Mouse (Mus musculus): ENCODE results near the gene Olig2. TPM values are rescaled to one million over a fixed set of nuclear protein-coding genes. Genes with fewer than 3 reads are reported as not detected.

Gene Olig2
- total and polyA plus RNA-seq, 3 experiments = not detected

- Histone ChIP-seq H3K36me3 (replicated peaks in 1 of 2; ENCODE audit: control insufficient read depth in 1 of 2, insufficient read depth in 1 of 2, low read length in 1 of 2) (no peaks in the 10 kb centered on the region), H3K4me2 (ENCODE audit: insufficient read depth, low read depth, poor library complexity, severe bottlenecking) (no peak overlapping the region), H3K9ac (ENCODE audit: insufficient read depth, low read depth) (no peak overlapping the region), H3K4me3 (replicated peaks in 1 of 3; ENCODE audit: low read depth in 2 of 3, low read length in 2 of 3, poor library complexity in 1 of 3) (no peak overlapping the region), H3K27me3 (replicated peaks) (peaks cover 59% of the 10 kb centered on the region), H3K9me3 (replicated peaks; ENCODE audit: low read length) (peaks cover 19% of the 10 kb centered on the region), H3K4me1 (ENCODE audit: control insufficient read depth in 1 of 2, insufficient read depth in 2 of 2) (no peaks in the 10 kb centered on the region), H3K79me2 (replicated peaks; ENCODE audit: control insufficient read depth, extremely low read depth, insufficient read depth, poor library complexity, severe bottlenecking) (no peaks in the 10 kb centered on the region), H3K27ac (ENCODE audit: insufficient read depth, low read depth) (no peak overlapping the region)
- in situ Hi-C loops (cut with MboI; ENCODE audit: low pct_ligation_motif_present, low pct_unique_long_range_greater_than_20kb, low sequenced_read_pairs) = no loop called here
- TF ChIP-seq KAT2A (IDR thresholded peaks at IDR 0.05; ENCODE audit: insufficient replicate concordance, low read length) (no peak), SMC3 (IDR thresholded peaks at IDR 0.05; ENCODE audit: low read depth, low read length) (no peak), TBP (conservative IDR thresholded peaks at IDR 0.05; ENCODE audit: low read depth, low read length) (no peak), ZMIZ1 (IDR thresholded peaks at IDR 0.05; ENCODE audit: low read depth, low read length) (no peak), NELFE (IDR thresholded peaks at IDR 0.05; ENCODE audit: low read depth, low read length) (no peak), PAX5 (IDR thresholded peaks at IDR 0.05; ENCODE audit: low read length) (no peak)
- dilution Hi-C loops (cut with MboI; ENCODE audit: extremely low pct_ligation_motif_present, extremely low pct_unique_long_range_greater_than_20kb, low sequenced_read_pairs) = no loop called here
- DNase-seq (ENCODE audit: extremely low read depth) = no peak
Measured at GRCm38 (mm10) chr16:91271634-91272033, 46.4 kb downstream of the Olig2 start.

Other genes with a start within 250 kb of the Olig2 start
- gene Synj1, start 214.1 kb upstream of the Olig2 start, total RNA-seq (2012; rRNA removed) = 8.1 and 8.4 TPM in 2 replicates
- 3.6 and 4.6 TPM in 2 replicates for gene Synj1, start 214.1 kb upstream of the Olig2 start, total RNA-seq (2014; rRNA removed)
- 12.2 and 20.7 TPM in 2 replicates for gene Synj1, start 214.1 kb upstream of the Olig2 start, polyA plus RNA-seq (2012; ENCODE audit: insufficient read length, low read depth)
- 38.5 and 39.4 TPM in 2 replicates for gene Paxbp1, start 180.9 kb upstream of the Olig2 start, total RNA-seq (2012; rRNA removed)
- gene Paxbp1, start 180.9 kb upstream of the Olig2 start, total RNA-seq (2014; rRNA removed) = 74.4 and 96.9 TPM in 2 replicates
- 69.7 and 77.1 TPM in 2 replicates for gene Paxbp1, start 180.9 kb upstream of the Olig2 start, polyA plus RNA-seq (2012; ENCODE audit: insufficient read length, low read depth)
- gene 4932438H23Rik, start 130.3 kb upstream of the Olig2 start, total RNA-seq (2012; rRNA removed) = not detected in 2 replicates
- not detected in 2 replicates for gene 4932438H23Rik, start 130.3 kb upstream of the Olig2 start, total RNA-seq (2014; rRNA removed)
- not detected in 2 replicates for gene 4932438H23Rik, start 130.3 kb upstream of the Olig2 start, polyA plus RNA-seq (2012; ENCODE audit: insufficient read length, low read depth)
- gene Olig1, start 44.3 kb downstream of the Olig2 start, total RNA-seq (2012; rRNA removed) = not detected in 2 replicates
- not detected in 2 replicates for gene Olig1, start 44.3 kb downstream of the Olig2 start, total RNA-seq (2014; rRNA removed)
- not detected in 2 replicates for gene Olig1, start 44.3 kb downstream of the Olig2 start, polyA plus RNA-seq (2012; ENCODE audit: insufficient read length, low read depth)
- gene Ifnar2, start 147.3 kb downstream of the Olig2 start, total RNA-seq (2012; rRNA removed) = 25.5 and 34.9 TPM in 2 replicates
- gene Ifnar2, start 147.3 kb downstream of the Olig2 start, total RNA-seq (2014; rRNA removed) = 32.0 and 33.1 TPM in 2 replicates
- gene Ifnar2, start 147.3 kb downstream of the Olig2 start, polyA plus RNA-seq (2012; ENCODE audit: insufficient read length, low read depth) = 33.7 and 34.5 TPM in 2 replicates
- gene Gm21970, start 166.3 kb downstream of the Olig2 start, total RNA-seq (2012; rRNA removed) = not detected in 2 replicates
- gene Gm21970, start 166.3 kb downstream of the Olig2 start, total RNA-seq (2014; rRNA removed) = not detected in 2 replicates
- gene Gm21970, start 166.3 kb downstream of the Olig2 start, polyA plus RNA-seq (2012; ENCODE audit: insufficient read length, low read depth) = not detected in 2 replicates
- 27.5 and 32.1 TPM in 2 replicates for gene Il10rb, start 180.7 kb downstream of the Olig2 start, total RNA-seq (2012; rRNA removed)
- 34.8 and 36.1 TPM in 2 replicates for gene Il10rb, start 180.7 kb downstream of the Olig2 start, total RNA-seq (2014; rRNA removed)
- gene Il10rb, start 180.7 kb downstream of the Olig2 start, polyA plus RNA-seq (2012; ENCODE audit: insufficient read length, low read depth) = 35.6 and 37.9 TPM in 2 replicates